Mouse (Mus musculus) small intestine, adult 2 months (tissue): ENCODE results near the gene App. TPM values are rescaled to one million over a fixed set of nuclear protein-coding genes. Genes with fewer than 3 reads are reported as not detected.

Experiments used
- H3K27ac ChIP-seq: fragments of 200-500 bp; 2 replicates; pipeline ENCODE4 v1.5.1; 2012; ENCODE audit warnings: low read depth, low read length, control low read depth, inconsistent platforms; ENCODE audit not compliant: insufficient read depth
- H3K27me3 ChIP-seq: fragments of 200-500 bp; 2 replicates; pipeline ENCODE4 v1.6.1; 2012; ENCODE audit warnings: mild to moderate bottlenecking, moderate library complexity, low read length, inconsistent platforms; ENCODE audit not compliant: control insufficient read depth, insufficient read depth
- H3K36me3 ChIP-seq: fragments of 200-500 bp; 2 replicates; pipeline ENCODE4 v1.6.1; 2012; ENCODE audit warnings: mild to moderate bottlenecking, low read length, control low read depth, inconsistent platforms; ENCODE audit not compliant: control insufficient read depth, insufficient read depth
- H3K4me1 ChIP-seq: fragments of 200-500 bp; 2 replicates; pipeline ENCODE4 v1.6.1; 2012; ENCODE audit warnings: low read length, inconsistent platforms, mixed read lengths; ENCODE audit not compliant: control insufficient read depth, insufficient read depth, insufficient read length
- H3K4me3 ChIP-seq: fragments of 200-500 bp; 2 replicates; pipeline ENCODE4 v1.5.1; 2012; ENCODE audit warnings: low read depth, mild to moderate bottlenecking, control low read depth, inconsistent platforms, low read length, moderate library complexity
- CTCF ChIP-seq: fragments of 200-500 bp; IDR thresholded peaks from 2 replicates; pipeline ENCODE4 v1.5.1; 2012; ENCODE audit warnings: low read depth, mild to moderate bottlenecking, control low read depth, inconsistent platforms, low read length, moderate library complexity, mixed read lengths; ENCODE audit not compliant: insufficient replicate concordance, insufficient read length; ENCODE audit errors: extremely low read depth
- POLR2A ChIP-seq: fragments of 200-500 bp; IDR thresholded peaks from 2 replicates; pipeline ENCODE4 v1.6.1; 2012; ENCODE audit warnings: low read depth, mild to moderate bottlenecking, control low read depth, inconsistent platforms, low read length, moderate library complexity
- WGBS: fragments of 180-500 bp; shearing (Covaris S2); methylation state at CpG from one replicate; pipeline ENCODE4 v1.1.7; 2018; 5-methylcytosine and 5-hydroxymethylcytosine counted together
- polyA plus RNA-seq: library from polyadenylated mRNA; depleted of rRNA; stranded (reverse); fragments of >200 nt; gene quantifications from 2 replicates; pipeline ENCODE4 v1.2.3, GENCODE M21; 2012

The App gene
- polyA plus RNA-seq, 1 experiment = 387 TPM

DNA sequence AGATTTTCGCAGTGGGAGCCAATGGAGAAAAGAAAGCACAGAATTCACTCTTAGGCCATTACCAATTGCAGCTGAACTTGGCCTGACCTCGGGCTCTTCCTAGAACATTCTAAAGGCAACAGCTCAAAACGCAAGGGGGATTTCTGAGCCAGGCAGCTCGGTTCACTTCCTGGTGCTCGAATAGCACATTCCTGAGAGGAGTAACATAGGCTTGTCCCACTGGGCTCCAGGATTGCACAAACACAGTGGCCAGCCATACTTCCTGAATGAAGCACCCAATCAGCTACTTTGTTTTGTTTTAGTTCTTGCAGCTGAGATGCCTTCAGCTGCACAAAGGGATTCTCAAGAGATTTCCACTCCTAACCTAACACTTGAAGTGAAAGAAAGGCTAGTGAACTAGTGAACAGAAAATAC is 40.1 kb downstream of the App start:
- WGBS = 10% methylated on average over 5 of the region's 5 CpGs
- Histone ChIP-seq H3K4me3 (peak overlapping the region; percentile 51), H3K4me1 (peaks cover 28% of the 10 kb centered on the region; the same call in 1 of the 2 replicates), H3K27me3 (no peaks in the 10 kb centered on the region), H3K36me3 (no peaks in the 10 kb centered on the region), H3K27ac (peak overlapping the region; percentile 89)
- TF ChIP-seq CTCF (no peak), POLR2A (no peak)

DNA sequence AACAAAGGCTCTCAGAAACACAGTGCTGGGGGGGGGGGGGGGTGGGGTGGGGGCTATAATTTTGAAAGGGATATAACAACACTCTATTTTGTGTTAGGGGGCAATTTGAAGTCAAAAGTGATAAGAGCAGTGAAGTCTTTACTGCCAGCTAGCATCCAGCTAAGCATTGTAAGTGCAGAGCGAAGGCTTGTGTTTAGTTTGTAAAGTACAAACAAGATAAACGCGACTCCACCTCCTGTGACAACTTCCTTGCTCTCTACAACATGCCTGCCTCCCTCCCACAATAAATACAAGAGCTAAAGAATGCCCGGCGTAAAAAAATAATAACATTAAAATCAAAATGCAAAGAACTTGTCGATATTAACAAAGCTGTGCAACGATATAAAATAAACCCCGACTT is 40.5 kb downstream of the App start:
- TF ChIP-seq POLR2A = no peak
- TF ChIP-seq CTCF = no peak
- Histone ChIP-seq H3K4me1 (peaks cover 31% of the 10 kb centered on the region; the same call in 1 of the 2 replicates), H3K36me3 (no peaks in the 10 kb centered on the region), H3K27ac (peak overlapping the region; percentile 89), H3K4me3 (no peak overlapping the region), H3K27me3 (no peaks in the 10 kb centered on the region)
- WGBS = 15% methylated on average over 8 of the region's 8 CpGs

DNA sequence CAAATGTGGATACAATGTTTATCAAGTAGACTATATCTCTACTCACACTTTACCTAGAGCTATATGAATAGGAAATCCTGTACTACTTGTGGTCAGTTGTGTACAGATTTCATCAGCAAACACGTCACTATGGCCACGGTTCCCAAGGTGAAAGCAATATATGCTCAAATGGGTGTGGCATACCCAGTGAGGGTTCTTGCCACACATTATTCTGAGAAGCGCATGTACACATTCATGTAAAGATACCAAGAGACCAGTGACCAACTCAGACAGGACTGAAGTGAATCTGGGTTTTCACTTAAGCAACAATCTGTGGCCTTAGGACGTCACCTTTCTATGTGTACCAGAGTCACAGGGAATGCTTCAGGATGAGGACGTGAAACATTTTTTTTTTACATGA is 41.4 kb downstream of the App start:
- H3K27me3 ChIP-seq = no peaks in the 10 kb centered on the region
- WGBS = 25% methylated on average over 5 of the region's 5 CpGs
- no peak overlapping the region for H3K4me3 ChIP-seq
- peak overlapping the region; percentile 87 for H3K27ac ChIP-seq
- H3K36me3 ChIP-seq = no peaks in the 10 kb centered on the region
- H3K4me1 ChIP-seq = peaks cover 33% of the 10 kb centered on the region; the same call in 1 of the 2 replicates
- TF ChIP-seq CTCF = no peak

DNA sequence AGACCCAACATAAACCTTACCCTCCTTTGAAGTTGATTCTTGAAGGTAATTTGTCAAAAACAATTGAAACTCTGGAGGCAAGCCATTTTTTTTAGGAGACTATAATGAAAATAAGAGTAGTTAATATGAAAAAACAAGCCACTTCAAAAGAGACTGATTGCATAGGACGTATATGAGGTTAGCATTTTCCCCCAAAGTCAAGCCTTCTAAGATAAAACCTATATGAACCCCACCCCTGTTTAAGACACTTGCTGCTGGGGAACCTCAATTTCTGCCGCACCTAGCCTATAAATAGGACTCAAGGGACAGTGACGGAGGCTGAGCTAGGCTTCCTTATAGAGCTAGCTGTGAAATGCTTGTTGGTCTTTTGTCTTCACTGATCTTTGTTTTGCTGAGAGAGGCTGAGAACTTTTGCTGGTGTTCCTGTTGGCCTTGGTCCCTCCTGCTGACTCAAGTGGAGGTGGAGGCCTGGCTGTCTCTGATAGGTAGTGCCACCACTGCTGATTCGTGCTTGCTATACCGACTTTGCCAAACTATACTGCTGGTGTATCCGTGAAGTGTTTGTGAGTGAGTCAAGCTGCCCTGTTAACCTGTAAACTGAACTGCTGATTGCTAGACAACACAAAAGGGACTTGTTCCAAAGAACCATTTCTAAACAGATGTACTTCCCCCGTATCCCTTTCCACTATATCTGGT is 42.6 kb downstream of the App start:
- Histone ChIP-seq H3K4me1 (peaks cover 33% of the 10 kb centered on the region; the same call in 1 of the 2 replicates), H3K36me3 (no peaks in the 10 kb centered on the region), H3K27ac (0 out of 2 replicates have a peak overlapping the region, but pooled peaks have one; percentile 17), H3K27me3 (no peaks in the 10 kb centered on the region), H3K4me3 (no peak overlapping the region)
- TF ChIP-seq CTCF = no peak
- no peak for TF ChIP-seq POLR2A
- WGBS = 80% methylated on average over 7 of the region's 7 CpGs

DNA sequence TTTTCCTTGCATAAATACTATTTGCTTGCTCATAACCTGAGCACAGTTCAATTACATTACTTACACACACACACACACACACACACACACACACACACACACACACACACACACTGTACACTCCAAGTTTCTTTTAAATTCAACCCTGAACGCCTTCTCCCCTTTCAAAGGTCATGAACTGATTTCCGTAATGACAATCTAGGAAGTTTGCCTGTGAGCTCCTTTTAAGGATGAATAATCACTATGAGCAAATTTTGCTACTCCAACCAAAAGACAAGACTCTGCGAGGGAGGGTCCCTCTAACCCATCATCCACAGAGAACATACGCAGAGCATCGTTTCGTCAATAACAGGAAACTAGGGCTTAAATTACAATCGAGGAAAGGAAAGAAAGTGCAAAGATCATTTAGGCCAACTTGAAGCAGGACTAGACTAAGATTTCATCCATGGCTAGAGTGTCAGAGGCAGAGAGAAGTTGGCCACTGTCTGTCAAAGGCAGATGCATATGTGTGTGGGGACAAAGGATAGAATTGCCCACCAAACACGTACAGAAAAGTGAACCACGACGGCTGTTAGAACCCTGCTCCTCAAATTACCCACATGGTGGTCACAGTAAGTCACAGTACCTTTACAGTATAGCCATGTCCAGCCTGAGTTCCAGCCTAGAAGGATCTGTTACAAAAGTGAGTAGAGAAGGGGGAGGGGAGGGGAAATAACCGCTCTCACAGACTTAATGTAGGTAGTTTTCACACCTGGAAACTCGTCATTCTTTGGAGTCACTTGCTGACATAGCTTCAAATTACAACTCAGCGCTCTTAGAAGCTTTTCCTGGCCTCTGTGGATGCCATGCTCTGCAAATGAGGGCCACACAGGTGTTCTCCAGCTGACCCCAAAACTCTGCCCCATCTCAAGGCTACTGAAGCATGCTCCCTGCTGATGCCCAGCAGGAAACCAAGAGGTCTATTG is 44.6 kb downstream of the App start:
- no peaks in the 10 kb centered on the region for H3K36me3 ChIP-seq
- TF ChIP-seq POLR2A (no peak), CTCF (no peak)
- H3K4me3 ChIP-seq = no peak overlapping the region
- 39% methylated on average over 13 of the region's 13 CpGs for WGBS
- no peak overlapping the region for H3K27ac ChIP-seq
- peaks cover 31% of the 10 kb centered on the region; the same call in 1 of the 2 replicates for H3K4me1 ChIP-seq
- H3K27me3 ChIP-seq = no peaks in the 10 kb centered on the region

DNA sequence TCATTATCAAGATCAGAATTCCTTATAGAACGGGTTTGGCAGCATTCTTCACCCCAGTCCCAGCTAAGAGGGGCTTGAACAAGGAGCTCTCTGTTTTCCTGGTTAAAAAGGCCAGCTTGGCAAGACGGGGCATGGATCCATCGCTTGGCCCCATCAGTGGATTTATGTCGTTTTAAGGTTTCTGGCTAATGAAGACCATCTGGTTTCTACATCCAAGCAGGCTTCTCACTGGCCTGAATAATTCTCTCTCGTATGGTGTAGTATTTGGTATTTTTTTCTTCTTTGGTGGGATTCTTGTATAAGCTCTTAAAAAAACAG is 45.3 kb downstream of the App start:
- TF ChIP-seq POLR2A (no peak), CTCF (no peak)
- Histone ChIP-seq H3K4me1 (peaks cover 25% of the 10 kb centered on the region; the same call in 1 of the 2 replicates), H3K4me3 (no peak overlapping the region), H3K27ac (no peak overlapping the region), H3K27me3 (no peaks in the 10 kb centered on the region), H3K36me3 (no peaks in the 10 kb centered on the region)
- WGBS = 35% methylated on average over 5 of the region's 5 CpGs
